Mouse (Mus musculus) stomach, postnatal 0 days (tissue): ENCODE measurements around the gene Ctf1. TPM values are rescaled to one million over a fixed set of nuclear protein-coding genes. Genes with fewer than 3 reads are reported as not detected.

Experiments
- ATAC-seq: fragments of 200-750 bp; cut with Nextera tagmentation; 2 replicates; pipeline ENCODE4 v1.8.0; 2017; ENCODE audit not compliant: low FRiP score, low TSS enrichment
- DNase-seq: peaks from one replicate; pipeline ENCODE4 v3.0.0-alpha.2; 2016; ENCODE audit warnings: low spot score
- H3K27ac ChIP-seq: fragments of 300-500 bp; sonication (generic); replicated peaks from 2 replicates; pipeline ENCODE4 v1.5.1; 2014; ENCODE audit warnings: mild to moderate bottlenecking, control low read depth
- H3K27me3 ChIP-seq: fragments of 300-500 bp; sonication (generic); 2 replicates; pipeline ENCODE4 v1.6.1; 2014; ENCODE audit warnings: low read length; ENCODE audit not compliant: control insufficient read depth, insufficient read depth
- H3K36me3 ChIP-seq: fragments of 300-500 bp; sonication (generic); 2 replicates; pipeline ENCODE4 v1.6.1; 2014; ENCODE audit warnings: low read length, mixed read lengths; ENCODE audit not compliant: control insufficient read depth, insufficient read depth
- H3K4me1 ChIP-seq: fragments of 300-500 bp; sonication (generic); replicated peaks from 2 replicates; pipeline ENCODE4 v1.6.1; 2014; ENCODE audit warnings: antibody characterized with exemption; ENCODE audit not compliant: control insufficient read depth, insufficient read depth
- H3K4me2 ChIP-seq: fragments of 300-500 bp; sonication (generic); replicated peaks from 2 replicates; pipeline ENCODE4 v1.6.1; 2014; ENCODE audit warnings: low read depth, mild to moderate bottlenecking, control low read depth, moderate library complexity
- H3K4me3 ChIP-seq: fragments of 300-500 bp; sonication (generic); 2 replicates; pipeline ENCODE4 v1.5.1; 2014; ENCODE audit warnings: low read depth, low read length, control low read depth
- H3K9ac ChIP-seq: fragments of 300-500 bp; sonication (generic); 2 replicates; pipeline ENCODE4 v1.6.1; 2014; ENCODE audit warnings: mild to moderate bottlenecking, low read length, control low read depth, mixed read lengths
- H3K9me3 ChIP-seq: fragments of 300-500 bp; sonication (generic); 2 replicates; pipeline ENCODE4 v1.6.1; 2016; ENCODE audit warnings: low read length; ENCODE audit not compliant: control insufficient read depth
- CTCF ChIP-seq: IDR thresholded peaks from 2 replicates; pipeline ENCODE4 v1.5.1; 2016; ENCODE audit warnings: antibody characterized with exemption, low read depth, mild to moderate bottlenecking, moderate library complexity
- EP300 ChIP-seq: optimal IDR thresholded peaks from 2 replicates; pipeline ENCODE3; 2016; ENCODE audit warnings: antibody characterized with exemption
- WGBS: fragments of 180-500 bp; shearing (Covaris S2); extraction: QIAGEN DNeasy Blood & Tissue Kit; methylation state at CpG from one replicate; pipeline ENCODE4 v1.1.7; 2014; 5-methylcytosine and 5-hydroxymethylcytosine counted together
- microRNA counts: library from miRNA; unstranded; fragments of <30 nt; microRNA quantifications from one replicate; lab custom pipeline; 2015
- microRNA-seq: library from miRNA; unstranded; fragments of <30 nt; microRNA quantifications from one replicate; pipeline ENCODE4, GENCODE M21; 2016
- polyA plus RNA-seq: library from polyadenylated mRNA; unstranded; fragments of >200 nt; fragmentation: Nextera tagmentation; extraction: Ambion mirVana; gene quantifications from 2 replicates; pipeline ENCODE4 v1.2.1, GENCODE M21; 2015

Gene Ctf1
- polyA plus RNA-seq, 1 experiment from 2014 or later: 13.4 TPM

DNA sequence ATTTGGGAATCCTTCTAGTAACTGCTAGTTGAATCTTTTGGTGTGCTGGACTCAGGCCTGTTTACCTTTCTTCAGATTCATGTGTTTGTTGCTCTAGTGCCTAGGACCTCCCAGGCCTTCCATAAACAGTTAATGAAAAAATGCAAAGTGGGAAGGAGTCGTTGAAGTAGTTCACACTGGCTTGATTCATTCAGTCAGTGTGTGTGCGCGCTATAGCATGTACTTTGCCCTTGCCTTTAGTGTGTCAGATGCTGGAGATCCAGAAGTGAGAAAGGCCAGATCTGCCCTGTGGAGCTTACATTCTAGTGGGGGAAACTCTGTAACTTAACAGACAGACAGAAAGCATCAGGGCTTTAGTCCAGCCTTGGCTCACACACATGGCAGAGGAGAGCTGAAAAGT, 47.9 kb downstream of the Ctf1 start:
- 0 out of 2 replicates have a peak, but pooled peaks cover 11% of the 10 kb centered on the region for H3K36me3 ChIP-seq
- TF ChIP-seq CTCF (no peak), EP300 (no peak)
- no peak for DNase-seq
- no peaks in the 10 kb centered on the region for H3K4me1 ChIP-seq
- ATAC-seq: peak; percentile 3; the same call in 1 of the 2 replicates
- H3K4me3 ChIP-seq: no peak overlapping the region
- no peak overlapping the region for H3K4me2 ChIP-seq
- no peak overlapping the region for H3K27ac ChIP-seq
- 59% methylated on average over 3 of the region's 3 CpGs for WGBS
- H3K9me3 ChIP-seq: no peaks in the 10 kb centered on the region
- no peak overlapping the region for H3K9ac ChIP-seq
- no peaks in the 10 kb centered on the region for H3K27me3 ChIP-seq

DNA sequence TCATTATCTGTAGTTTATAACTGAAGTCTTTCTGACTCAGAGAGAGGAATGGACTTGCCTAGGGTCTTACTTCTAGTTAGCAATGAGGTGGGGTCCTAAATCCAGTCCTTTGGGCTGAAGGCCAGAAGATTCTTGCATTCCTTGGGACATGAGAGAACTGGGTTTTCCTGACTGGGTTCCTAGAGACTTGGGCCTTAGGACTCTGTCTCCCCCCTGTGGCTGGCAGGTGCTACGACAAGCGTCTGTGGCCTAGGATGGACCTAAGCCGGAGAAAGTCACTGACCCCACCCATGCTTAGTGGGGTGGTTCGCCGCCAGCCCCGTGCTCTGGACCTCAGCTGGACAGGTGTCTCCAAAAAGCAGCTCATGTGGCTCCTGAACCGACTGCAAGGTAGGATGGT, 48.5 kb downstream of the Ctf1 start:
- WGBS: 17% methylated on average over 7 of the region's 7 CpGs
- H3K27ac ChIP-seq: no peak overlapping the region
- H3K4me2 ChIP-seq: no peak overlapping the region
- no peaks in the 10 kb centered on the region for H3K4me1 ChIP-seq
- H3K36me3 ChIP-seq: 0 out of 2 replicates have a peak, but pooled peaks cover 11% of the 10 kb centered on the region
- H3K27me3 ChIP-seq: no peaks in the 10 kb centered on the region
- H3K4me3 ChIP-seq: no peak overlapping the region
- DNase-seq (peak; percentile 81), ATAC-seq (peak; percentile 70)
- H3K9ac ChIP-seq: no peak overlapping the region
- TF ChIP-seq CTCF (peak; percentile 97), EP300 (no peak)
- no peaks in the 10 kb centered on the region for H3K9me3 ChIP-seq

DNA sequence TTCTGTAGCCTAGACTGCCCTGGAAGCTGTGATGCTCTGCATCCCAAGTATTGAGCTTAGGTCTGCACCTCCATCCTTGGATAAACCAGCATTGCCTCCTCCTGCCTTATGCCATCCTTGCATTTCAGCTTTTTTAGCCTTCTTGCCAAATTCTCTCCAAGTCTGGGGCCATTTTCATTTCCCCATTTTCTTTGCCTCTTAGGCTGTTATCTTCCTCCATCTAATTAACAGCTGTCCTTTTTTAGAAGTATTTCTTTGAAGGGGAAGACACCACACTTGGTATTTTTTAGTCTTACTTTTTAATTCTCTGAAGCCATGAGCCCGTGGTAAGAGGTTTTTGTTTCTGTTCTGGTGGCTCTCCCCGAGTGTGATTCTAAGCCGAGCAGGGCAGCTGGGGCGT, 51.1 kb downstream of the Ctf1 start:
- Histone ChIP-seq H3K36me3 (0 out of 2 replicates have a peak, but pooled peaks cover 12% of the 10 kb centered on the region), H3K4me2 (no peak overlapping the region), H3K4me3 (no peak overlapping the region), H3K9ac (no peak overlapping the region), H3K27me3 (no peaks in the 10 kb centered on the region), H3K4me1 (no peaks in the 10 kb centered on the region), H3K9me3 (no peaks in the 10 kb centered on the region), H3K27ac (no peak overlapping the region)
- TF ChIP-seq EP300 (no peak), CTCF (no peak)
- WGBS: 88% methylated on average over 4 of the region's 4 CpGs
- ATAC-seq: no peak
- DNase-seq: no peak

DNA sequence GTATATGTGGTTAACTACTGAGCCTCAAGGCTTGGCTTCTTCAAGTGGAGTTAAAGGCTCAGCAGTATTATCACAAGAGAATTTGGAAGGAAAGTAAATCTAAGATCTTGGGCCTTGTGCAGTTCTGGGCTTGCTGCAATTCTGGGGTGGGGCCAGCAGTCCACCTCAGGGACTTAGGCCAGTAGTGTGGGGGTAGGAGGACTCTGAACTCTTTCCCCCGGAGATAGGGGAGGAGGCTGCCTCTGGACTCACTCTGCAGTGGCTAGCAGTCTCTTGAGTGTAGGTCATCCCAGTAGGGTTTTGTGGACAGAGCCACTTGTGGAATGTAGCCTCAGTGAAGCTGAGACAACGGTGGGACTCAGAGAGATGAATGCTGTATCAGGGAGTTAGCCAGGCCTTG, 53.2 kb downstream of the Ctf1 start:
- peaks cover 4% of the 10 kb centered on the region; the same call in 1 of the 2 replicates for H3K4me1 ChIP-seq
- H3K36me3 ChIP-seq: 0 out of 2 replicates have a peak, but pooled peaks cover 12% of the 10 kb centered on the region
- no peaks in the 10 kb centered on the region for H3K27me3 ChIP-seq
- no peak overlapping the region for H3K9ac ChIP-seq
- TF ChIP-seq EP300 (no peak), CTCF (no peak)
- H3K4me3 ChIP-seq: no peak overlapping the region
- 70% methylated on average over 2 of the region's 2 CpGs for WGBS
- ATAC-seq (no peak), DNase-seq (no peak)
- H3K27ac ChIP-seq: no peak overlapping the region
- no peak overlapping the region for H3K4me2 ChIP-seq
- no peaks in the 10 kb centered on the region for H3K9me3 ChIP-seq

DNA sequence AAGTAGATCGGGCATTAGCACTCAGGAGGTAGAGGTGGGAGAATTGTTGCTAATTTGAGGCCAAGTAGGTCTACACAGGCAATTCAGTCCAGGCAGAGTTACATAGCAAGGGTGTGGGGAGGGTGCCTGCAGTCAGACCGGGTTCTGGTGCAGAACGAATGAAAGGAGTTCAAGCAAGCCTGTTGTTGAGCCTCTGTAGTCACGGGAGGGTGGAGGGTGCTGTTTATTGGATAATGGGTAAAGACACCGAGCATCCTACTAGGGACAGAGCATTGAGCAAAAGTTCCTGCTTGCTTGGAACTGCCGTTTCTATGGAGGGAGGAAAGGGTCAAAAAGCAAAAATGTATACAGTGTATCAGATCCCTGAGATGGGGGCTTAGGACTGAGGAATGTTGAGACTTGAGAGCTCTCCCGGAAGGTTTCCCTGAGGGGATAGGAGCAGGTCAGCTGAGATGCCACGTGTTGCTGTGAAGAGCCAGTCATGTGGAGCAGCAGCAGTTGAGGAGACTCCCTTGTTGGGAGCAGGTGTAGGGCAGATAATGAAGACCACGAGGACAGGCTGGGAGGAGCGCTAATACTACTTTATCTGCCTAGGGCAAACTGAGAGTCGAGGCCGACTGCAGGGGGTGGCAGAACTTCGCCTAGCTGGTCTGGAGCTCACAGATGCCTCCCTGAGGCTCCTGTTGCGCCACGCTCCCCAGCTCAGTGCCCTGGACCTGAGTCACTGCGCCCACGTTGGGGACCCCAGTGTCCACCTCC, 54.5 kb downstream of the Ctf1 start:
- Histone ChIP-seq H3K27ac (no peak overlapping the region), H3K36me3 (0 out of 2 replicates have a peak, but pooled peaks cover 12% of the 10 kb centered on the region), H3K27me3 (no peaks in the 10 kb centered on the region), H3K9me3 (no peaks in the 10 kb centered on the region), H3K4me3 (no peak overlapping the region), H3K4me1 (peaks cover 4% of the 10 kb centered on the region; the same call in 1 of the 2 replicates), H3K9ac (no peak overlapping the region), H3K4me2 (no peak overlapping the region)
- DNase-seq (no peak), ATAC-seq (no peak)
- 69% methylated on average over 17 of the region's 17 CpGs for whole genome bisulfite sequencing
- TF ChIP-seq CTCF (no peak), EP300 (no peak)

MicroRNAs within 50 kb of the gene (microRNA counts, 519-probe panel; counts per million panel counts)
- not detected for microRNA mmu-miR-762 (lab: Ali Mortazavi, UCI)

Small RNAs within 50 kb of the gene (microRNA-seq; reads per million reads assigned to microRNA genes)
- not detected for gene Mir762

Other genes with a start within 250 kb of the Ctf1 start
- 8.7 and 9.3 TPM in 2 replicates for gene Fbrs, start 233.5 kb upstream of the Ctf1 start, polyA plus RNA-seq
- gene Srcap, start 200.8 kb upstream of the Ctf1 start, polyA plus RNA-seq: 13.0 TPM in 2 replicates
- 6.1 and 6.4 TPM in 2 replicates for gene Gm42715, start 193.2 kb upstream of the Ctf1 start, polyA plus RNA-seq
- 22.7 and 24.3 TPM in 2 replicates for gene Tmem265, start 151.3 kb upstream of the Ctf1 start, polyA plus RNA-seq
- gene Phkg2, start 139.4 kb upstream of the Ctf1 start, polyA plus RNA-seq: 22.6 and 24.3 TPM in 2 replicates
- gene Ccdc189, start 124.1 kb upstream of the Ctf1 start, polyA plus RNA-seq: 3.5 and 3.6 TPM in 2 replicates
- gene Rnf40, start 124.0 kb upstream of the Ctf1 start, polyA plus RNA-seq: 17.1 and 18.7 TPM in 2 replicates
- gene Zfp629, start 96.9 kb upstream of the Ctf1 start, polyA plus RNA-seq: 3.6 and 3.7 TPM in 2 replicates
- gene Bcl7c, start 3.8 kb upstream of the Ctf1 start, polyA plus RNA-seq: 42.2 and 46.8 TPM in 2 replicates
- 0.08 and 0.13 TPM in 2 replicates for gene Ctf2, start 19.4 kb downstream of the Ctf1 start, polyA plus RNA-seq
- 1.1 and 1.9 TPM in 2 replicates for gene Fbxl19, start 31.8 kb downstream of the Ctf1 start, polyA plus RNA-seq
- gene Orai3, start 57.1 kb downstream of the Ctf1 start, polyA plus RNA-seq: 18.6 and 20.0 TPM in 2 replicates
- 6.9 and 8.0 TPM in 2 replicates for gene Setd1a, start 63.9 kb downstream of the Ctf1 start, polyA plus RNA-seq
- not detected in 2 replicates for gene Gm49388, start 72.9 kb downstream of the Ctf1 start, polyA plus RNA-seq
- gene Hsd3b7, start 87.9 kb downstream of the Ctf1 start, polyA plus RNA-seq: 31.7 and 32.3 TPM in 2 replicates
- gene Stx4a, start 111.6 kb downstream of the Ctf1 start, polyA plus RNA-seq: 28.4 and 28.8 TPM in 2 replicates
- gene Stx1b, start 111.8 kb downstream of the Ctf1 start, polyA plus RNA-seq: 0.80 and 1.2 TPM in 2 replicates
- gene Zfp646, start 163.5 kb downstream of the Ctf1 start, polyA plus RNA-seq: 3.6 and 3.8 TPM in 2 replicates
- 6.5 and 6.6 TPM in 2 replicates for gene Zfp668, start 164.1 kb downstream of the Ctf1 start, polyA plus RNA-seq
- 0.23 and 0.35 TPM in 2 replicates for gene Prss53, start 178.2 kb downstream of the Ctf1 start, polyA plus RNA-seq
- gene Gm21974, start 182.7 kb downstream of the Ctf1 start, polyA plus RNA-seq: not detected in 2 replicates
- 123 and 130 TPM in 2 replicates for gene Vkorc1, start 182.9 kb downstream of the Ctf1 start, polyA plus RNA-seq
- 102 and 106 TPM in 2 replicates for gene Bckdk, start 191.3 kb downstream of the Ctf1 start, polyA plus RNA-seq
- 15.1 and 16.6 TPM in 2 replicates for gene Kat8, start 199.8 kb downstream of the Ctf1 start, polyA plus RNA-seq
- 77.4 and 85.3 TPM in 2 replicates for gene Prss8, start 217.4 kb downstream of the Ctf1 start, polyA plus RNA-seq
- gene Prss36, start 234.0 kb downstream of the Ctf1 start, polyA plus RNA-seq: 9.1 and 9.7 TPM in 2 replicates